Mouse (Mus musculus): Measurements from ENCODE around the gene Exosc3.

DNA sequence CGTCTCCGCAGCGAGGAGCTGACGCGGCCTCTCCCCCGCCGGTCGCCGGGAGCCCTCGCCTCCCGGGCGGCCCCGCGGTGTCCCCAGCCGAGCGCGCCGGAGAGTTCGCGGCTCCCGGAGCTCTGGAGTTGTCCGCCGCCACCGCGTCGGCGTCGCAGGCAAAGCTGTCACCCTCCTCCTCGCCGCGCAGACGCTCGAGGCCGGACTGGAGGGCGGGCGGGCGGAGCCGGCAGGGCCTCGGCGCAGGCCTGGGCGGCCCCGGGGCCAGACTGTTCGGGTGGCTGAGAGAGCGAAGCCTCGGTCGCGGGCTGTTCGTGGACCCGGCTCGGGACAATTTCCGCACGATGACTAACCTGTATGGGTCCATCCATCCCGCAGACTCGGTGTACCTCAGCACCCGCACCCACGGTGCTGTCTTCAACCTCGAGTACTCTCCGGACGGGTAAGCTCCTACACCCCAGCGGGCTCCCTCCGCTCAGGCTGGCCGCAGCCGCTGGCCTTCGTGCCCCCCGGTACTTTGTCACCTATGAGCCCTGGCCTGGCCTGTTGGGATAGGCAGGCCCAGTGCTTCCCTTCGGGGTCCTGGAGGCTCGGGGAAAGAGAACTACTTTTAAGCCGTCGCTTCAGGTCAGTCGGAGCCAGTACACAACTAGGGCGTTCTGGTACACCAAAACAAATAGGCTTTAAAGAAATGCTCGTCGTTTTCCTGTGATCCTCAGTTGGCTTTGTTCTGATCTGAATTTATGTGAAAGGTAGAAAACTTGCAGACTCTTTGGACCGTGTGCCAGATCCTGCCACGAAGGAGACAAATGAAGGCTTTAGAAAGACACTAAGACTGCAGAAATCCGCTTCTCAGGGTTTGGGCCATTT lies at the start of gene Exosc3:
- no peak for TF ChIP-seq ZNF384 (IDR thresholded peaks at IDR 0.05; ENCODE audit: low read depth, low read length)
- no peak for TF ChIP-seq HCFC1 (IDR thresholded peaks at IDR 0.05; ENCODE audit: borderline replicate concordance, insufficient read depth, low read length)
- no peak for TF ChIP-seq MAFK (IDR thresholded peaks at IDR 0.05; ENCODE audit: insufficient read depth, low read depth, low read length)
